Mouse (Mus musculus) stomach, postnatal 0 days (tissue): ENCODE data around the gene Olfr575.

Experiments used
- CTCF ChIP-seq: IDR thresholded peaks from 2 replicates; pipeline ENCODE4 v1.5.1; 2016; ENCODE audit warnings: antibody characterized with exemption, low read depth, mild to moderate bottlenecking, moderate library complexity
- EP300 ChIP-seq: optimal IDR thresholded peaks from 2 replicates; pipeline ENCODE3; 2016; ENCODE audit warnings: antibody characterized with exemption

DNA sequence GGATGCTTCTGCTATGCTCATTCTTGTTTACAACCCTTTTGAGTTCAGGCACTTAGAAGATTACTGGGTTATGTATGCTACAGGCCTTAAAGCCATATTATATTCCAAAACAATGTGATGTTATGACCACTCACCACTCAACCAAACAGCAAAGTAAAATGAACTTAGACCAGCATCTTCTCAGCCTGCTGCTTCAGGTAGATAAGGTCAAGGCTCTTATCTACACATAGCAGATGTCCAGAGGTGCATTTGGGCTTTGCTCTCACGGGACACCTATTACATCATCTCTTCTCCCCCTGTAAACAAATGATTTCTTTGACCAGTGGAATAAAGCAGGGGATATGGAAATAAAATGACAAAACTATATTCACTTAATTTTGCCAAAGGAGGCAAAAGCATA is at the start of gene Olfr575:
- TF ChIP-seq CTCF (no peak), EP300 (no peak)
